Mouse (Mus musculus) heart, embryonic 11.5 days (tissue): ENCODE data around the gene Gm20388. TPM values are rescaled to one million over a fixed set of nuclear protein-coding genes. Genes with fewer than 3 reads are reported as not detected.

Experiments
- ATAC-seq: fragments of 200-750 bp; cut with Nextera tagmentation; replicated peaks from 2 replicates; pipeline ENCODE4 v1.8.0; 2017; ENCODE audit warnings: moderate library complexity; ENCODE audit not compliant: insufficient number of reproducible peaks, low FRiP score, low TSS enrichment
- H3K27ac ChIP-seq: fragments of 300-500 bp; sonication (generic); 2 replicates; pipeline ENCODE4 v1.5.1; 2014; ENCODE audit warnings: mild to moderate bottlenecking, low read depth, low read length
- H3K27me3 ChIP-seq: fragments of 300-500 bp; sonication (generic); 2 replicates; pipeline ENCODE4 v1.6.1; 2014; ENCODE audit warnings: mild to moderate bottlenecking, low read length, mixed read lengths; ENCODE audit not compliant: control insufficient read depth, insufficient read depth
- H3K36me3 ChIP-seq: fragments of 300-500 bp; sonication (generic); 2 replicates; pipeline ENCODE4 v1.6.1; 2014; ENCODE audit warnings: mild to moderate bottlenecking, low read length, moderate library complexity, mixed read lengths; ENCODE audit not compliant: control insufficient read depth, insufficient read depth
- H3K4me1 ChIP-seq: fragments of 300-500 bp; sonication (generic); 2 replicates; pipeline ENCODE4 v1.6.1; 2014; ENCODE audit warnings: low read length; ENCODE audit not compliant: control insufficient read depth, insufficient read depth
- H3K4me2 ChIP-seq: fragments of 300-500 bp; sonication (generic); 2 replicates; pipeline ENCODE4 v1.6.1; 2014; ENCODE audit warnings: mild to moderate bottlenecking, moderate library complexity
- H3K4me3 ChIP-seq: fragments of 300-500 bp; sonication (generic); 2 replicates; pipeline ENCODE4 v1.5.1; 2014; ENCODE audit warnings: low read depth, low read length
- H3K9ac ChIP-seq: fragments of 300-500 bp; sonication (generic); 2 replicates; pipeline ENCODE4 v1.6.1; 2014; ENCODE audit warnings: mild to moderate bottlenecking, low read depth, low read length, moderate library complexity
- H3K9me3 ChIP-seq: fragments of 300-500 bp; sonication (generic); replicated peaks from 2 replicates; pipeline ENCODE4 v1.6.1; 2016; ENCODE audit warnings: low read length; ENCODE audit not compliant: control insufficient read depth
- WGBS: fragments of 180-500 bp; shearing (Covaris S2); extraction: QIAGEN DNeasy Blood & Tissue Kit; methylation state at CpG from one replicate; pipeline ENCODE4 v1.1.7; 2014; ENCODE audit not compliant: insufficient replicate concordance; 5-methylcytosine and 5-hydroxymethylcytosine counted together
- polyA plus RNA-seq: library from polyadenylated mRNA; unstranded; fragments of >200 nt; fragmentation: Nextera tagmentation; extraction: Ambion mirVana; gene quantifications from 2 replicates; pipeline ENCODE4 v1.2.1, GENCODE M21; 2014

Gene Gm20388
- polyA plus RNA-seq, 1 experiment from 2014 or later, result 6.4 TPM

DNA sequence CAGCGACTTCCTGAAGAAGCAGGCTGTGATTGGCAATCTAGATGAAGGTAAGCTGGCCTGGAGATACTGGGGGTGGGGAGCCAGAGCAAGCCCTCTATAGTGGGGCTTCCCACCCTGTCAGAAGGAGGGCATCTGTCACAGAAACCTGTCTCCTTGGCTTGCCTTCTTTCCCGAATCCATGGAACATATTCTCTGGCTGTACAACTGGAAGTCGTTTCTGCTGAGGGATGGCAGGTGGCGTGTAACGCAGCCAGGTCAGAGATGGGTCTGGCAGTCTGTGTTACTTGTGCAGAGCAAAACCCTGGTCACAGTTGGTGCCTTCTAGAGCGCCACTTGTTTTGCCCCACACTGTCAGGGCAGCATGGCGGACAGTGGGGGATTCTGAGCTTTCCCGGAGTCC is 249.7 kb downstream of the Gm20388 start:
- peaks cover 14% of the 10 kb centered on the region; the same call in 1 of the 2 replicates for H3K4me1 ChIP-seq
- 0 out of 2 replicates have a peak, but pooled peaks cover 3% of the 10 kb centered on the region for H3K36me3 ChIP-seq
- H3K27me3 ChIP-seq, result 0 out of 2 replicates have a peak, but pooled peaks cover 6% of the 10 kb centered on the region
- H3K4me3 ChIP-seq, result no peak overlapping the region
- ATAC-seq, result no peak
- H3K9ac ChIP-seq, result no peak overlapping the region
- no peaks in the 10 kb centered on the region for H3K9me3 ChIP-seq
- WGBS, result 78% methylated on average over 8 of the region's 8 CpGs
- H3K27ac ChIP-seq, result no peak overlapping the region
- no peak overlapping the region for H3K4me2 ChIP-seq

GRCm38 (mm10) chr8:120161658-120162403 is 251.2 kb downstream of the Gm20388 start:
- no peak overlapping the region for H3K9ac ChIP-seq
- peaks cover 14% of the 10 kb centered on the region; the same call in 1 of the 2 replicates for H3K4me1 ChIP-seq
- H3K27me3 ChIP-seq, result 0 out of 2 replicates have a peak, but pooled peaks cover 6% of the 10 kb centered on the region
- no peak overlapping the region for H3K4me2 ChIP-seq
- no peak overlapping the region for H3K27ac ChIP-seq
- no peaks in the 10 kb centered on the region for H3K9me3 ChIP-seq
- no peak overlapping the region for H3K4me3 ChIP-seq
- no peak for ATAC-seq
- H3K36me3 ChIP-seq, result no peaks in the 10 kb centered on the region
- 65% methylated on average over 16 of the region's 16 CpGs for WGBS

GRCm38 (mm10) chr8:120162404-120162752 is 251.7 kb downstream of the Gm20388 start:
- whole genome bisulfite sequencing, result 85% methylated on average over 5 of the region's 5 CpGs
- no peak for ATAC-seq

GRCm38 (mm10) chr8:120163376-120163775 is 252.7 kb downstream of the Gm20388 start:
- H3K4me2 ChIP-seq, result no peak overlapping the region
- H3K27ac ChIP-seq, result no peak overlapping the region
- H3K9ac ChIP-seq, result no peak overlapping the region; the same call in 1 of the 2 replicates
- no peaks in the 10 kb centered on the region for H3K9me3 ChIP-seq
- H3K36me3 ChIP-seq, result no peaks in the 10 kb centered on the region
- no peak for ATAC-seq
- no peak overlapping the region for H3K4me3 ChIP-seq
- H3K4me1 ChIP-seq, result peaks cover 14% of the 10 kb centered on the region; the same call in 1 of the 2 replicates
- 55% methylated on average over 8 of the region's 8 CpGs for WGBS
- 0 out of 2 replicates have a peak, but pooled peaks cover 6% of the 10 kb centered on the region for H3K27me3 ChIP-seq

More at GRCm38 (mm10) chr8:120162404-120162752, 251.7 kb downstream of the Gm20388 start:
- Histone ChIP-seq H3K4me2 (no peak overlapping the region), H3K4me1 (peaks cover 14% of the 10 kb centered on the region; the same call in 1 of the 2 replicates), H3K9ac (no peak overlapping the region), H3K9me3 (no peaks in the 10 kb centered on the region), H3K36me3 (no peaks in the 10 kb centered on the region), H3K27me3 (0 out of 2 replicates have a peak, but pooled peaks cover 6% of the 10 kb centered on the region), H3K4me3 (no peak overlapping the region), H3K27ac (no peak overlapping the region)

DNA sequence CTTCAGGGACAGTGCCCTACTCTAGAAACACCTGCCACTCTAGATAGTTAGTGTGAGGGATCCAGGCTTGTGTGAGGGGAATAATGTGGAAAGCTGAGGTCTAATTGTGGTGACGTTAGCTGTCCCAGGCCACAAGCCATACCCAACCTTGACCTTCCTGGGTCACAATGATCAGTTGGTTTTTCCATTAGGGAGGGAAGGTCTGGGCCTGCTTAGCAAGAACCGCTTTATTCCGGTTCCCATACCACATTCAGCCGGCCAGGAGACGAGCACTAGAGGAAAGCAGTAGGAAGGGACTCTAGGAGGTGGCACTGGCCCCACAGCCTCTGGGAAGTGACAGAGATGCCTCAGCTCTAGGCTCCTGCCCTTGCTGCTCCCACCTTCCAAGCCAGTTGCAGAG is 253.4 kb downstream of the Gm20388 start:
- Histone ChIP-seq H3K9ac (no peak overlapping the region), H3K4me2 (no peak overlapping the region), H3K27me3 (0 out of 2 replicates have a peak, but pooled peaks cover 4% of the 10 kb centered on the region), H3K27ac (no peak overlapping the region), H3K9me3 (no peaks in the 10 kb centered on the region), H3K4me1 (peaks cover 14% of the 10 kb centered on the region; the same call in 1 of the 2 replicates), H3K4me3 (no peak overlapping the region), H3K36me3 (no peaks in the 10 kb centered on the region)
- no peak for ATAC-seq
- WGBS, result 73% methylated on average over 5 of the region's 5 CpGs

DNA sequence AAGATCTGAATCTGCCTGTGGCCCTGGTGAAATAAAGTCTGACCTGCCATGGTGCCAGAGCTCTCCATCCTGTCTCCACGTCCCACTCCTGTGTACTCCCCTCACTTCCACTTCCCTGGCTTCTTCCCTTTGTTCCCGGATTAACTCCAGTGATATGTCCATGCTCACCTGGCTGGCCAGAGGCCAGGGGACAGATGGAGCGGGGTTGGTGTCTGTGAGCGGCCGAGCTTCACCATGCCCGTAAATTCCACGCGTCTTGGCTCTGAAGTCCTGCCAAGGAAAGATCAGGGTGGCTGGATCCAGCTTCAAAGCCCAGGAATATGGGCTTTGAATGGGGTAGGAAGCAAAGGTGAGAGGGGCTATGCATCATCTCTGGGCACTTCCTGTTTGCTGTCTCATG is 256.5 kb downstream of the Gm20388 start:
- Histone ChIP-seq H3K27ac (no peak overlapping the region), H3K27me3 (0 out of 2 replicates have a peak, but pooled peaks cover 4% of the 10 kb centered on the region), H3K4me3 (no peak overlapping the region), H3K36me3 (no peaks in the 10 kb centered on the region), H3K9me3 (no peaks in the 10 kb centered on the region), H3K4me2 (no peak overlapping the region), H3K9ac (no peak overlapping the region), H3K4me1 (peaks cover 13% of the 10 kb centered on the region; the same call in 1 of the 2 replicates)
- ATAC-seq, result no peak
- 83% methylated on average over 8 of the region's 8 CpGs for WGBS

- Histone ChIP-seq H3K4me1 (peaks cover 7% of the 10 kb centered on the region; the same call in 1 of the 2 replicates), H3K4me2 (no peak overlapping the region), H3K27me3 (peaks cover 4% of the 10 kb centered on the region; the same call in 1 of the 2 replicates), H3K4me3 (no peak overlapping the region), H3K9ac (no peak overlapping the region), H3K27ac (no peak overlapping the region), H3K36me3 (no peaks in the 10 kb centered on the region), H3K9me3 (no peaks in the 10 kb centered on the region)
- WGBS, result 40% methylated on average over 5 of the region's 5 CpGs
- ATAC-seq, result no peak
Measured at GRCm38 (mm10) chr8:120167821-120168220, 257.2 kb downstream of the Gm20388 start.

GRCm38 (mm10) chr8:120169119-120169518 is 258.5 kb downstream of the Gm20388 start:
- H3K27ac ChIP-seq, result no peak overlapping the region
- H3K9me3 ChIP-seq, result no peaks in the 10 kb centered on the region
- no peak for ATAC-seq
- H3K9ac ChIP-seq, result no peak overlapping the region
- H3K4me3 ChIP-seq, result no peak overlapping the region
- 0 out of 2 replicates have a peak, but pooled peaks cover 3% of the 10 kb centered on the region for H3K4me1 ChIP-seq
- H3K27me3 ChIP-seq, result peaks cover 9% of the 10 kb centered on the region
- 37% methylated on average over 8 of the region's 8 CpGs for WGBS
- no peaks in the 10 kb centered on the region for H3K36me3 ChIP-seq
- H3K4me2 ChIP-seq, result no peak overlapping the region
